Mouse (Mus musculus) MEL (cell line): ENCODE measurements at regions not wholly inside any gene's neighbourhood (a gene's known extent, or its start where the extent isn't known, plus 50 kb on each side); places are given as distances from the start of the nearest gene placed in this dataset.

Experiments used
- DNase-seq: peaks from one replicate; pipeline ENCODE4 v3.0.0; 2011; ENCODE audit warnings: low read depth, low spot score
- H3K27ac ChIP-seq: 2 replicates; pipeline ENCODE4 v1.5.1; 2012; ENCODE audit warnings: low read depth, mild to moderate bottlenecking, control low read depth, low read length, moderate library complexity; ENCODE audit not compliant: control insufficient read depth
- H3K27me3 ChIP-seq, 2 experiments: fragments of 150-350 bp in 1 of 2; sonication (generic) in 1 of 2; 2 replicates each; pipeline ENCODE4 v1.6.1; 2012; ENCODE audit warnings: low read length in 2 of 2, mild to moderate bottlenecking in 2 of 2, improper control_type of control experiment in 1 of 2, moderate library complexity in 1 of 2; ENCODE audit not compliant: insufficient read depth in 2 of 2, control insufficient read depth in 1 of 2
- H3K36me3 ChIP-seq, 2 experiments: 2 replicates each; pipeline ENCODE4 v1.6.1; 2012 to 2014; ENCODE audit warnings: low read length in 2 of 2, improper control_type of control experiment in 1 of 2, inconsistent platforms in 1 of 2, mild to moderate bottlenecking in 1 of 2; ENCODE audit not compliant: insufficient read depth in 2 of 2, control insufficient read depth in 1 of 2
- H3K4me1 ChIP-seq, 2 experiments: fragments of 150-350 bp in 1 of 2; sonication (generic) in 1 of 2; 2 replicates each; pipeline ENCODE4 v1.6.1; 2012; ENCODE audit warnings: low read length in 2 of 2, improper control_type of control experiment in 1 of 2, mild to moderate bottlenecking in 1 of 2; ENCODE audit not compliant: insufficient read depth in 2 of 2, control insufficient read depth in 1 of 2
- H3K4me3 ChIP-seq, 2 experiments: fragments of 150-350 bp in 1 of 2; sonication (generic) in 1 of 2; 2 replicates each; pipeline ENCODE4 v1.5.1; 2012; ENCODE audit warnings: low read depth in 2 of 2, low read length in 2 of 2, mild to moderate bottlenecking in 2 of 2, moderate library complexity in 2 of 2, control low read depth in 1 of 2, improper control_type of control experiment in 1 of 2; ENCODE audit not compliant: control insufficient read depth in 1 of 2, insufficient read depth in 1 of 2
- H3K79me2 ChIP-seq: 2 replicates; pipeline ENCODE4 v1.6.1; 2012; ENCODE audit warnings: mild to moderate bottlenecking, low read length, moderate library complexity; ENCODE audit not compliant: control insufficient read depth, poor library complexity, insufficient read depth
- H3K9ac ChIP-seq: 2 replicates; pipeline ENCODE4 v1.6.1; 2012; ENCODE audit warnings: low read depth, mild to moderate bottlenecking, control low read depth, low read length, moderate library complexity; ENCODE audit not compliant: control insufficient read depth, poor library complexity, severe bottlenecking
- H3K9me3 ChIP-seq: fragments of 150-350 bp; sonication (generic); replicated peaks from 2 replicates; pipeline ENCODE4 v1.6.1; 2012; ENCODE audit warnings: mild to moderate bottlenecking, low read length, improper control_type of control experiment, moderate library complexity; ENCODE audit not compliant: insufficient read depth
- CTCF ChIP-seq, 3 experiments: IDR thresholded peaks in 2 of 3; conservative IDR thresholded peaks in 1 of 3; 2 replicates each; pipeline ENCODE4 v1.5.1; 2011 to 2012; ENCODE audit warnings: low read length in 3 of 3, low read depth in 2 of 3, mild to moderate bottlenecking in 2 of 3, improper control_type of control experiment in 1 of 3, inconsistent platforms in 1 of 3, mixed read lengths in 1 of 3, moderate library complexity in 1 of 3; ENCODE audit not compliant: control insufficient read depth in 1 of 3, insufficient read depth in 1 of 3, poor library complexity in 1 of 3, severe bottlenecking in 1 of 3
- E2F4 ChIP-seq: IDR thresholded peaks from 2 replicates; pipeline ENCODE4 v1.6.1; 2011; ENCODE audit warnings: low read depth, low read length, improper control_type of control experiment, borderline replicate concordance
- GABPA ChIP-seq: IDR thresholded peaks from 2 replicates; pipeline ENCODE4 v1.6.1; 2012; ENCODE audit warnings: low read depth, mild to moderate bottlenecking, inconsistent platforms, low read length, improper control_type of control experiment, moderate library complexity
- JUND ChIP-seq: IDR thresholded peaks from 2 replicates; pipeline ENCODE4 v1.6.1; 2011; ENCODE audit warnings: low read depth, mild to moderate bottlenecking, improper control_type of control experiment, low read length
- KAT2A ChIP-seq: conservative IDR thresholded peaks from 2 replicates; pipeline ENCODE4 v1.6.1; 2012; ENCODE audit warnings: low read depth, low read length, improper control_type of control experiment, inconsistent platforms
- MAX ChIP-seq: IDR thresholded peaks from 2 replicates; pipeline ENCODE4 v1.6.1; 2011; ENCODE audit warnings: low read length, improper control_type of control experiment
- POLR2AphosphoS2 ChIP-seq: IDR thresholded peaks from 2 replicates; pipeline ENCODE4 v1.6.1; 2011; ENCODE audit warnings: low read length, improper control_type of control experiment
- RCOR1 ChIP-seq: IDR thresholded peaks from 2 replicates; pipeline ENCODE4 v1.6.1; 2012; ENCODE audit warnings: low read depth, mild to moderate bottlenecking, inconsistent platforms, low read length, improper control_type of control experiment
- SIN3A ChIP-seq: IDR thresholded peaks from 2 replicates; pipeline ENCODE4 v1.6.1; 2012; ENCODE audit warnings: low read length, improper control_type of control experiment, inconsistent platforms
- SMC3 ChIP-seq: IDR thresholded peaks from 2 replicates; pipeline ENCODE4 v1.6.1; 2011; ENCODE audit warnings: low read depth, low read length, improper control_type of control experiment
- TAL1 ChIP-seq: IDR thresholded peaks from 2 replicates; pipeline ENCODE4 v1.6.1; 2012; ENCODE audit warnings: mild to moderate bottlenecking, inconsistent platforms, low read length, moderate library complexity, mixed read lengths
- UBTF ChIP-seq: IDR thresholded peaks from 2 replicates; pipeline ENCODE4 v1.6.1; 2012; ENCODE audit warnings: low read depth, mild to moderate bottlenecking, inconsistent platforms, low read length, improper control_type of control experiment, moderate library complexity, borderline replicate concordance; ENCODE audit not compliant: insufficient read depth
- USF1 ChIP-seq: IDR thresholded peaks from 2 replicates; pipeline ENCODE4 v1.6.1; 2014; ENCODE audit warnings: low read depth, mild to moderate bottlenecking, inconsistent platforms, low read length, improper control_type of control experiment, moderate library complexity
- ZC3H11A ChIP-seq: IDR thresholded peaks from 2 replicates; pipeline ENCODE4 v1.6.1; 2012; ENCODE audit warnings: low read depth, mild to moderate bottlenecking, inconsistent platforms, low read length, improper control_type of control experiment
- ZKSCAN1 ChIP-seq: IDR thresholded peaks from 2 replicates; pipeline ENCODE4 v1.6.1; 2012; ENCODE audit warnings: low read depth, mild to moderate bottlenecking, inconsistent platforms, low read length, improper control_type of control experiment, moderate library complexity

DNA sequence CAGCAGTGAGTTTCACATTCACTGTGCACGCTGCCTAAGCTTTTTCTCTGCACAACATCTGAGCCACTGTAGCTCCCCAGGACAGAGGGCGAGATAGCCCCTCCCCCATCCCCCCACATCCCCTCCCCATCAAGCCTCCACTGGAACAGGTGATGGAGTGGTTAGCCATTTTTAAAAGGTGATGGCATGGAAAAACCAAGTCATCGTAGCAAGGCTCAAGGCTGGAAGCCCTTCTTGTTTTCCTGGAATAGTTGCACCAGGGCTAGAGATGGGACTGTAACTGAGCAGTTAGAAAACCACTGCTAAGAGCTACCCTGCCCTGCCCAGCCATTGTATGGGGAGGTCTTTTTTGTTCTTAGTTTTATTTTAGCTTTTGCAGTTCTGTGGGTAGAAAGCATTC lies 209.1 kb upstream of the Rreb1 start:
- Histone ChIP-seq H3K4me3 (no peak overlapping the region), H3K79me2 (no peaks in the 10 kb centered on the region), H3K4me1 (no peaks in the 10 kb centered on the region), H3K36me3 (no peaks in the 10 kb centered on the region), H3K9ac (no peak overlapping the region), H3K27ac (no peak overlapping the region), H3K9me3 (no peaks in the 10 kb centered on the region), H3K27me3 (peaks cover 2 to 6% of the 10 kb centered on the region in 2 experiments)
- no peak for DNase-seq
- no peak for TF ChIP-seq E2F4
- TF ChIP-seq UBTF, result no peak

DNA sequence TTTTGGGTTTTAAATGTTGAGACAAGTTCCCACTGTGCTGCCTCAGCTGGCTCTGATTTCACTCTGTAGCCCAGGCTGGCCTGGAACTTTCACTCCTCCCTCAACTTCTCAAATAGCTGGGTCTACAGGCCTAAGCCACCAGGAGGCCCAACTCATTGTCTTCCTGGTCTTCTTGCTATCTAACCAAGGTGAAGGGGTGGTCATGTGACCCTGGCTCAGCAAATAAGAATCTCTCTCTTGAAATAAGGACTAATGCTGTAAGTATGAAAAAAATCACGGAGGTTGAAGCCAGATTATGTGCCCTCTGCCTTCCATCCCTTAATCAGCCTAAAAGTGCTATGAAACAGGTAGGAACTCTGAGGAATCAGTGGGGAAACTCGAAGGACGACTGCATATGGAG lies 208.7 kb upstream of the Rreb1 start:
- Histone ChIP-seq H3K4me1 (no peaks in the 10 kb centered on the region), H3K27me3 (peaks cover 2 to 6% of the 10 kb centered on the region in 2 experiments), H3K79me2 (no peaks in the 10 kb centered on the region), H3K9me3 (no peaks in the 10 kb centered on the region), H3K27ac (no peak overlapping the region), H3K4me3 (no peak overlapping the region), H3K9ac (no peak overlapping the region), H3K36me3 (no peaks in the 10 kb centered on the region)
- no peak for DNase-seq
- TF ChIP-seq SIN3A (no peak), CTCF (IDR thresholded peaks at IDR 0.05 in 2 of 3, conservative IDR thresholded peaks at IDR 0.05 in 1 of 3; ENCODE audit: control insufficient read depth in 1 of 3, insufficient read depth in 1 of 3, low read depth in 2 of 3, low read length in 3 of 3, poor library complexity in 1 of 3, severe bottlenecking in 1 of 3) (no peak), USF1 (peak; percentile 64), ZKSCAN1 (no peak), KAT2A (no peak)

GRCm38 (mm10) chr13:37572983-37573382 lies 205.2 kb upstream of the Rreb1 start:
- no peaks in the 10 kb centered on the region for H3K4me1 ChIP-seq
- TF ChIP-seq ZC3H11A, result no peak
- no peak for TF ChIP-seq JUND
- no peak for TF ChIP-seq UBTF
- TF ChIP-seq POLR2AphosphoS2, result no peak
- no peak for TF ChIP-seq TAL1
- no peak for TF ChIP-seq SMC3
- TF ChIP-seq RCOR1, result no peak
- TF ChIP-seq GABPA, result no peak
- TF ChIP-seq E2F4, result no peak
- TF ChIP-seq MAX, result no peak
- H3K9ac ChIP-seq, result no peak overlapping the region
- H3K9me3 ChIP-seq, result no peaks in the 10 kb centered on the region
- no peak for DNase-seq
- H3K27ac ChIP-seq, result no peak overlapping the region
- H3K36me3 ChIP-seq, result no peaks in the 10 kb centered on the region
- no peak overlapping the region for H3K4me3 ChIP-seq
- H3K79me2 ChIP-seq, result no peaks in the 10 kb centered on the region
- H3K27me3 ChIP-seq, result peaks cover 0 to 6% of the 10 kb centered on the region in 2 experiments
